Mouse (Mus musculus): ENCODE measurements at regions not wholly inside any gene's neighbourhood (a gene's known extent, or its start where the extent isn't known, plus 50 kb on each side); places are given as distances from the start of the nearest gene placed in this dataset.
A peak's percentile ranks its signal among the peaks of the same experiment; 100 is the strongest.

GRCm38 (mm10) chr11:111563171-111563570 lies 497.2 kb downstream of the Kcnj2 start:
- DNase-seq (ENCODE audit: extremely low spot score, low spot score) = no peak

GRCm38 (mm10) chr11:111568041-111568440 lies 502.1 kb downstream of the Kcnj2 start:
- no peak for DNase-seq (ENCODE audit: extremely low spot score, low spot score)

GRCm38 (mm10) chr11:111568876-111569275 lies 502.9 kb downstream of the Kcnj2 start:
- DNase-seq (ENCODE audit: extremely low spot score, low spot score) = no peak

GRCm38 (mm10) chr11:111577883-111578282 lies 511.9 kb downstream of the Kcnj2 start:
- no peak for DNase-seq (ENCODE audit: extremely low spot score, low spot score)

- DNase-seq (ENCODE audit: extremely low spot score, low spot score) = no peak
Measured at GRCm38 (mm10) chr11:111582980-111583379, 517.0 kb downstream of the Kcnj2 start.

- DNase-seq (ENCODE audit: extremely low spot score, low spot score) = peak; percentile 32
Measured at GRCm38 (mm10) chr11:111583606-111584005, 517.6 kb downstream of the Kcnj2 start.

- no peak for DNase-seq (ENCODE audit: extremely low spot score, low spot score)
Measured at GRCm38 (mm10) chr11:111599456-111599855, 533.5 kb downstream of the Kcnj2 start.

- DNase-seq (ENCODE audit: extremely low spot score, low spot score) = no peak
Measured at GRCm38 (mm10) chr11:111605146-111605545, 539.2 kb downstream of the Kcnj2 start.

GRCm38 (mm10) chr11:111610522-111611015 lies 544.6 kb downstream of the Kcnj2 start:
- DNase-seq (ENCODE audit: extremely low spot score, low spot score) = no peak

- DNase-seq (ENCODE audit: extremely low spot score, low spot score) = no peak
Measured at GRCm38 (mm10) chr11:111643603-111644002, 577.6 kb downstream of the Kcnj2 start.

GRCm38 (mm10) chr11:111652882-111653281 lies 586.9 kb downstream of the Kcnj2 start:
- peak; percentile 33 for DNase-seq (ENCODE audit: extremely low spot score, low spot score)

- no peak for DNase-seq (ENCODE audit: extremely low spot score, low spot score)
Measured at GRCm38 (mm10) chr11:111657778-111658177, 591.8 kb downstream of the Kcnj2 start.

- peak; percentile 45 for DNase-seq (ENCODE audit: extremely low spot score, low spot score)
Measured at GRCm38 (mm10) chr11:111658362-111659309, 592.7 kb downstream of the Kcnj2 start.

- no peak for DNase-seq (ENCODE audit: extremely low spot score, low spot score)
Measured at GRCm38 (mm10) chr11:111663269-111663668, 597.3 kb downstream of the Kcnj2 start.

- no peak for DNase-seq (ENCODE audit: extremely low spot score, low spot score)
Measured at GRCm38 (mm10) chr11:111666336-111666735, 600.4 kb downstream of the Kcnj2 start.

GRCm38 (mm10) chr11:111671865-111672264 lies 605.9 kb downstream of the Kcnj2 start:
- DNase-seq (ENCODE audit: extremely low spot score, low spot score) = no peak

- no peak for DNase-seq (ENCODE audit: extremely low spot score, low spot score)
Measured at GRCm38 (mm10) chr11:111675673-111676072, 609.7 kb downstream of the Kcnj2 start.

GRCm38 (mm10) chr11:111682341-111682740 lies 616.4 kb downstream of the Kcnj2 start:
- DNase-seq (ENCODE audit: extremely low spot score, low spot score) = no peak

GRCm38 (mm10) chr11:111683909-111684308 lies 617.9 kb downstream of the Kcnj2 start:
- no peak for DNase-seq (ENCODE audit: extremely low spot score, low spot score)

GRCm38 (mm10) chr11:111687769-111688168 lies 621.8 kb downstream of the Kcnj2 start:
- DNase-seq (ENCODE audit: extremely low spot score, low spot score) = no peak

GRCm38 (mm10) chr11:111688186-111688860 lies 622.4 kb downstream of the Kcnj2 start:
- no peak for DNase-seq (ENCODE audit: extremely low spot score, low spot score)

GRCm38 (mm10) chr11:111689899-111690298 lies 623.9 kb downstream of the Kcnj2 start:
- DNase-seq (ENCODE audit: extremely low spot score, low spot score) = no peak
